Mouse (Mus musculus) spleen, postnatal 36 days (tissue): Measurements from ENCODE around the gene Maml3.

Experiments
- DNase-seq, 2 experiments: peaks; one replicate each; pipeline ENCODE4 v3.0.0; 2022; ENCODE audit warnings: low spot score in 2 of 2, mixed read lengths in 1 of 2

The Maml3 gene

DNA sequence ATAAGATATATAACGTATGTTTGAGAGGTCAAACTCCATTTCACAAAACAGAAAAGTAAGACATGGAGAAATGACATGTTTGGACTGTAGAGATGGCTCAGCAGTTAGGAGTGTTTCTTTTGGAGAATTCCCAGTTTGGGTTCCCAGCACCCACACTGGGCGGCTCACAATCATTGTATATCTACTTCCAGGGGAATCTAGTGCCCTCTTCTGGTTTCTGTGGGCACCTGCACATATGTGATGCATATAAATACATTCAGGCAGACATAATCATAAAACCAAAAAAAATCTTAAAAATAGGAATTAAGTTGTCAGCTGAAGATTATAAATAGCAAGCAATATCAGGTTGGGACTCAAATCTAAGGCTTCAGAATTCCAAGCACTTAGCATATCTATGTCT lies 316.9 kb downstream of the Maml3 start:
- DNase-seq = no peak

- DNase-seq = no peak
These were observed 319.1 kb downstream of the Maml3 start for GRCm38 (mm10) chr3:51785796-51786195.

DNA sequence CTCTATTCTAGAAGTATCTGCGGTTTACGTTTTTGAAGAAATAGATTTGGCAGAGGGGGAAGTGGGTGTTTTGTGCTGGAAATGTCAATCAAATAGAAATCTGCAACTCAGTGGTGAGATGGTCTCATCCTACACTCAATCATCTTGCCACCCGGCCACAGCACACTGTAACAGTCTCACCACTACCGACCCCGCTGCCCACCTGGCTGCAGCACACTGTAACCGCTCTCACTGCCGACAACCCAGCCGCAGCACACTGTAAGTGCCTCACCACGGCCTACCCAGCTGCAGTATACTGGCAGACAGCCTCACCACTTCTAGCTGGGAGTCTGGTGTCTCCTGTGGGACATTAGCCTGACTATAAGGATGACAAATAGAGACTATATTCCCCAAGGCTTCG lies 322.7 kb downstream of the Maml3 start:
- DNase-seq = no peak

GRCm38 (mm10) chr3:51778738-51779592 lies 325.9 kb downstream of the Maml3 start:
- no peak for DNase-seq

- DNase-seq = no peak
These were observed 326.7 kb downstream of the Maml3 start for GRCm38 (mm10) chr3:51778179-51778578.

DNA sequence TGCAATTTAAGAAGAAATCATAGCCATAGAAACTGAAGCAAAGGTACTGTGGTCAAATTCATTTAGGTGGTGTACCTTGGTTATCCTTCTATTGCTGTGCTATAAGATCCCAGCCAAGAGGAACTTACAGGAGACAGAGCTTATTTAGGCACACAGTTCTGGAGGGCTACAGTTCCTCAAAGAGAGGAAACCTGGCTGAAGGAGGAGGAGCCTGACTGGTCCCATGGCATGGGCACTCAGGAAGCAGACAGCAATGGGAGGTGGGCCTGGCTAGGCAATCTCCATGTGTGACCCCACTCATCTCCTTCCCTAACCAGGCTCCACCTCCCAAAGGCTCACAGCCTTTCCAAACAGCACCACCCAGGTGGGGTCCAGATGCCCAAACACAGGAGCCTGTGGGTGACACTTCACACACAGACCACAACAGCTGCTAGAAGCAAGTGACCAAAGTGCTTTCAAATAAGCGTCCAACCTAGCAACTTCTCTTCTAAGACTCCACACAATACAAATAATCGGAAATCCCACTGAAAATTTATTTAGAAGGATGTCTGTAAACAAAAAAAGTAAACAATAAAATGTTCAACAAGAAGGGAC lies 328.8 kb downstream of the Maml3 start:
- DNase-seq = no peak

DNA sequence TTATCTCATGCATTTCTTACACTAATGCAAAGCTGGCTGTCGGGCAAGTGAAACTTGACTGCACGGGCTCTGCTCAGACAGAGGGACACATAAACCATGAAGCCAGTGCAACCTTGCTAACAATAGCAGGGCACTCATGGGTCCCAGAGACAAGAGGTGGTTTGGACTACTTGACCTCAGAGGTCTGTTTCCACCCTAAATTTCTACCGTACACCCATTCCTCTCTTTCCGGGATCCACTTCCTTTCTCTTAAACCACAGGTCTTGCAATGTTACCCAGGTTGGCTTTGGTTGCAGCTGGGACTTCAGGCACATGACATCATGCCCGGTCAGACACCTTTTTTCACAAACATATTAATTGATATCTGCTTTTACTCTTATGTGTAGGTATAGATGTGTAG lies 331.3 kb downstream of the Maml3 start:
- DNase-seq = no peak

- no peak for DNase-seq
These were observed 332.8 kb downstream of the Maml3 start for GRCm38 (mm10) chr3:51771839-51772630.

GRCm38 (mm10) chr3:51769196-51769595 lies 335.7 kb downstream of the Maml3 start:
- no peak for DNase-seq

DNA sequence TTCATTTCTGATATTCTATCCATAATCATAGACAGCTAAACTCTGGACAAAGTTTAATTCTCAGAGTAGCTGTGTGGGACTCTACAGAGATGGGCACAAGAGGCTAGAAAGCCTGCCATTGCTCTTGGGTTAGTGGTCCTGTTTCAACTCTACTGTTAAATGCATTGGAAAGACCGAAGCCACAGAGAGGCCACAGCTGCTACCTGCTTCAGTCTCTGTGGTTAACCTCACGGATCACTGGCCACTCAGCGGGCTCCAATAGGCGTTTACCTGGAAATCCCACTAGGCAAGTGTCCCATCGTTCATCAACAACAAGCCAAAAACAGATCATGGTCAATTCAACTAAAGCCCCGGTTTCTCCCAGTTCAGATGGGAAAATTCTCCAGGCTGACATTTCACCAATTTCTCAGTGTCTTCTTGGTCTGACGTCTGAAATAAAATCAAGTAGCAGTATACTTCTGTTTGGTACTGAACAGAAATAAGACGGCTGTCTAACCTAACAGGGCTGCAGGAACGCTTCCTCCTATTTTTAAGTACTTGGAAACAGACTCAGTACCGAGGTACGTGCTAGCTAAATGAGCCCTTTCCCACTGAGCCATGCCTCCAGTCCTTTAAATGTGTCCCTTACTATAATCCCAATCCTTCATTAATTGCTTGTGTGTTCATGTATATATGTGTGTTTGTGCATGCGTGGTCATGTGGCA lies 339.5 kb downstream of the Maml3 start:
- no peak for DNase-seq

- no peak for DNase-seq
These were observed 340.7 kb downstream of the Maml3 start for GRCm38 (mm10) chr3:51764175-51764574.

GRCm38 (mm10) chr3:51762900-51763299 lies 342.0 kb downstream of the Maml3 start:
- DNase-seq = no peak

DNA sequence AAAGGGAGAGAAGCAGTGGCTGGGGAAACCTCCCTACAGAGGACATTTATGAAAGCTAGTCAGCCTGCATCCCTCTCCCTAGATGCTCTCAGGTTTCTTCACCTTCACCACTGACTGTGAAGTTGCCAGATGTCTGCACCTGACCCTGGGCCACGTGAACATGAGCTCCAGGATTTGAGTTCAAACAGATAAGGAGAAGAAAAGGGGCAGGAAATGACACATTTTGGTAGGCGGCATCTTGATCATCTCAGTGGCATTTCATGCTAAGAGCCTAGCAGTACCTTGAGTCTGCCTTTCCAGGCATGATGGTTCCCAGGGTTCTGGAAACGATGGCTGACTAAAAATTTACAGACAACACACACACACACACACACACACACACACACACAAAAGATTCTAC lies 345.3 kb downstream of the Maml3 start:
- DNase-seq = no peak

DNA sequence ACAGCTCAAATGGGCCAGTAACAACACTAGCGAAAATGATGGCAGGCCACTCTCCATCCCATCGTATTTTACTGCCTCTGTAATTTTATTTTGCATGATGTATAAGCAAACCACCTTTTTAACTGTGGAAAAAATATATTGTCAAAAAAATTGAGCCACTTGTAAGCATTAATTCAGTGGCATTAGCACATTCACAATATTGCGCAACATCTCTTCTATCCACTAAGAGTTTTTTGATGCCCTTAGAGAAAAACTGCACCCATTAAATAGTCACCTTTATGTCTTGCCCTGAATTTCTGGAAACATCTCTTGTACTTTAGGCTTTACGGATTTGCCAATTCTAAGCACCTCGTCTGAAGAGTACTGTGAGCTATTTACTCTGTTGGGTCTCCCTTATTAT lies 347.8 kb downstream of the Maml3 start:
- DNase-seq = no peak

- DNase-seq = no peak
These were observed 348.6 kb downstream of the Maml3 start for GRCm38 (mm10) chr3:51756283-51756682.

GRCm38 (mm10) chr3:51753262-51753661 lies 351.6 kb downstream of the Maml3 start:
- DNase-seq = no peak

DNA sequence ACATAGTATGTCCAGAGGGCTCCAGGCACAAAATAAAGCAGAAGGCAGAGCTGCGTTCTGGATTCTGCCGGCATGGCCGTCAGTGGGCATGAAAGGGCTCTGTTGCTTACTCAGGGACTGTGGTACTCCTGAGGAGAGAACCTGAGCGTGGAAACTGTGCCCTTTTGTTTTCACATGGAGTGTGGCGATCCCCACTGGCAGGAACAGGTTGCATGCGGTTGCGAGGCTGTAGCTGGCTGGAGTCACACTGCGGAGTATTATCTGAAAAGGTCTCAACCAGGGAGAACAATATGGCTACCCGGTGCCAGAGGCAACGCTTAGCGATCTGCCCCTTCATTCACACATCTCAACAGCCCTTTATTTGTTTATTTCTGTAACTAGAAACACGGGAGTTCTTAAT lies 353.4 kb downstream of the Maml3 start:
- no peak for DNase-seq

GRCm38 (mm10) chr3:51749812-51750481 lies 354.9 kb downstream of the Maml3 start:
- DNase-seq = no peak

- no peak for DNase-seq
These were observed 355.5 kb downstream of the Maml3 start for GRCm38 (mm10) chr3:51749421-51749811.

DNA sequence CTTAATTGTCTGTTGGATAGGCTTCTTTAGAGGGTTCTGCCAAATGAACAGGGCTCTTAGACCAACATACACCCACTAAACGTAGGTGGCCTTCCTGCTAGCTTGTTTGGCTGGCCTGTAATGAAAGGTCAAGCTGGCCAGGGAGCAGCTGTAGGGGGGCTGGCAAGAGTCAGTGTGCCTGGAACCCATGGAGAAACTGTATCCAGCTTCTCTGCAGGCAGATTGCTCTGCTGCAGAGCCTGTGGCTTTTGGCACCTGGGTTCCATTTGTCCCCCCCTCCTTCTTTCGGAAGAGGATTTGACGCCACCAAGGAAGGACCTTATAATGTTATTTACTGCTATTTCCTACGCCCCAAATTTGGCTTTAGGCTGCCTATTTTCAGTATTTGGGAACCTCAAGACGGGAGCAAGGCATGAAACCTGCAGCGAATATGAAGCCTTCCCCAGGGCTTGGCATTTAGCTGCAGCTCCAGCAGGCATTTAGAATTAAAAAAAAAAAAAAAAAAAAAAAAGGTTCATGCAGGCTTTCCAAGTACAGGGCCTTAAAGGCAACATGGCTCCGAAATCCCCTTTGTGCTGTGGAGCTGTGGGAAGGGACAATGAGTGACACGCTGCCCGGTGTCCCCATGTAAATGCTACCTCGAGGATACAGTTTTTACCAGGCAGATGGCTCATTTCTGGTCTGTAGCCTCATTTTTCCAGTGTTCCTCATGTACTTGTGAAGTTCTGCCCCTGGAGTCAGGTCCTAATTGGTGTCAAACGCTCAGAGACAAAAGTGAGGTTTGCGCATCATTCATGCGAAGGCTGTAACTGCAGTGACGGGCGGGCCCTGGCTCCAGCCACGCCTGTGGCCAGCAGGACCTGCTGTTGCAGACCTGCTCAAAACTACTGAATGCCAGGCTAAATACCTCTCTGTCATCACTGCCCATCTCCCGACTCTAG lies 356.2 kb downstream of the Maml3 start:
- no peak for DNase-seq
